Mouse (Mus musculus): ENCODE measurements around the gene Usmg5.

The Usmg5 gene

DNA sequence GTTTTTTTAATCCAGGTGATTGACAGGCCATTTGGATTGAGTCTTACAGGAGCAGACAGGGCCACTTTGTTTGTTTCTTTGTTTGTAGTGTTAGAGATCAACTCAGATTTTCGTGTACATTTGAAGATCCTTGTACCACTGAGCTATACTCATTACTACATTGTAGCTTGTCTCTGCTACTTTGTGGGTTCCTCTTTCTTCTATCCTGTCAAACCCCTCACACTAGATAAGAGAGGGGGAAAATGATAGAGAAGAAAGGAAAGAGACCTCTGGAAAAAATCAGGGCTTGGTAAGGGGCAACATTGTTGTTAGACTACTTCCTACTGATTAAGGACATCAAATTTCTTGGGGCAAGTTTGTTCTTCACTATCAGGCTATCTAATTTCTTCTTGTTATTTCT, 32.8 kb downstream of the Usmg5 start:
- DNase-seq (ENCODE audit: low spot score) = no peak

DNA sequence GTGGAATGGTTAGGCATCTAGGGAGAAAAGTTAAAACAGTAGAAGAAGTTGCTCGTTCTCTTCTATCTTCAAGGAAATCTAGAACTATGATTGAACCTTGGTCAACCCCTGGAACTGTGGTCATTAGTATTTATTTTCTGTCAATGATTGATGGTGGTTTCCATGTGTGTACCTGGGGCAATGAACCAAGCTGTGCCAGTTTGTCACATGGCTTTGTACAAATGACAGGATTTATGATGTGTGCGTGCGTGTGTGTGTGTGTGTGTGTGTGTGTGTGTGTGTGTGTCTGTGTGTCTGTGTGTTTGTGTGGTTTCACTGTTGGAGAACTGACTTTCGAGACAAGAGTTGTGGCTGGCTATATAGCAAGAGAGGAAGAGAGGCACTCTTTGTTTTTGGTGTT, 37.0 kb downstream of the Usmg5 start:
- no peak for DNase-seq (ENCODE audit: low spot score)

GRCm38 (mm10) chr19:47052927-47053326, 37.5 kb downstream of the Usmg5 start:
- DNase-seq (ENCODE audit: low spot score) = no peak

- peak; percentile 65 for DNase-seq (ENCODE audit: low spot score)
Observed at GRCm38 (mm10) chr19:47050271-47051032, 40.0 kb downstream of the Usmg5 start, which contains the start of gene Pcgf6. Gene Pcgf6, minus strand, starts transcription at chr19:47050906.

GRCm38 (mm10) chr19:47049840-47050239, 40.6 kb downstream of the Usmg5 start:
- no peak for DNase-seq (ENCODE audit: low spot score)

DNA sequence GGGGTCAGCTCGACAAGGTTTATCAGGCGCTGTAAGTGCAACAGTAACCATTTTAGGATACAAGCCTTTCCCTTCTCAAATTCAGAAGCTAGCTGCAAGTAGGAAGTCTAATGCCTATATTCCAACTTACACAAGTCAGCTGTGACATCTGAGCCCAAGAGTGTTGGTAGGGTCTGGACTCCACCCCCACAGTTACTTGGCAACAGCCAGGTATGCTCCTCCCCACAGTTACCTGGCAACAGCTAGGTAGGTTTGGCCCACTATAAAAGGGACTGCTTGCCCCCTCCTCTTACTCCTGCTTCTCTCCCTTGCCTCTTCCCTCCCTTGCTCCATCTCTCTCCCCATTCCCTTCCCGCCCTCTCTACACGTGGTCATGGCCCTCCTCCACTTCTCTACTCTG, 41.4 kb downstream of the Usmg5 start:
- no peak for DNase-seq (ENCODE audit: low spot score)

DNA sequence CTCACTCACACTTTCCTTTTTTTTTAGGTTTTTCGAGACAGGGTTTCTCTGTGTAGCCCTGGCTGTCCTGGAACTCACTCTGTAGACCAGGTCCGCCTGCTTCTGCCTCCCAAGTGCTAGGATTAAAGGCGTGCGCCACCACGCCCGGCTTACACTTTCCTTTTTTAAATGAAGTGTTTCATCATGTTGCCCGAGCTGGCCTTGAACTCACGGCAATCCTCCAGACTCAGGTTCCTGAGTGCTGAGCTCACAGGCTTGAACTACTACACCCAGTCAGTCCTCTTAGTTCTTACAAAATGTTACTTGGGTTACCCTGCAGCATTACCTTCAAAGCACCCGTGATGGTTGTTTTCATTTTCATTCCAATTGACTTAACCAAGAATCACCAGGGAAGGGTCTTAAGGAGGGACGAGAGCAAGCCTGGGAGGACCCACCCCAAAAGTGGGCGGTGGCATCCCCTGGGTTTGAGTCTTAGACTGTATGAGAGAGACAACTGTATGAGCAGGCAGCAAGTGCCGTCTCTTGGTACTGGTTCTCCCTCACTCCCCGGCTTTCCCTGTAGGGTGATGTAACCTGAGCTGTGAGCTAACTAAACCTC, 43.1 kb downstream of the Usmg5 start:
- no peak for DNase-seq (ENCODE audit: low spot score)

DNA sequence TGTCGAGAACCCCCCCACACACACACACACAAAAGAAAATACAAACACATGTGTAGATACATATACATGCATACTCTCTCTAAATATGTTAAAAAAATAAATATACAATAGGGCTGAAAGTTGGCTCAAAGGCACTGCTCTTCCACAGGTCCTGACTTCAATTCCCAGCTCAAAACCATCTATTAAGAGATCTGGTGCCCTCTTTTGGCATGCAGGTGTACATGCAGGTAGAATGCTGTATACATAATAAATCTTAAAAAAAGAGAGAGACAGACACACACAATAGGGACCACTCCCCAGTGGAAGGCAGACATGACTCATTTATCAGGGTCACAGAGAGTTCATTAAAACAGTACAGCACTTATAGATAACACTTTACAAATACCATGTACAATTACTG, 44.1 kb downstream of the Usmg5 start:
- no peak for DNase-seq (ENCODE audit: low spot score)

- peak; percentile 59 for DNase-seq (ENCODE audit: low spot score)
Observed at GRCm38 (mm10) chr19:47043608-47044007, 46.8 kb downstream of the Usmg5 start.

- DNase-seq (ENCODE audit: low spot score) = peak; percentile 41
Observed at GRCm38 (mm10) chr19:47040720-47041473, 49.5 kb downstream of the Usmg5 start.

DNA sequence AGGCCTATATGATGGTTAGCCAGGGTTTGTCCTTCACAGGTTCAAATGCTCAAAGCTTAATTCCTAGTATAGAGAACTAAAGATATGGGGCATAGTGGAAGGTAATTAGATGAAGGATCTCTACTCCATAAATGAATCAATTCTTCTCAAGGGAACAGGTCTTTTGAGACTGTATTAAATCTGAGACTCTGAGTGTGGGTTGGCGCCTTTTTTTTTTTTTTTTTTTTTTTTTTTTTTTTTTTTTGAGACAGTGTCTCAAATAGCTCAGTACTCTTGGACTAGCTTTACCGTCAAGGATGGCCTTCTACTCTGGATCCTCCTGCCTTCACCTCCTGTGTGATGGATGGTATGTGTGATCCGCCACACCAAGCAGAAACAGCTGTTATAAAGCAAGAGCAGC, 53.9 kb downstream of the Usmg5 start:
- no peak for DNase-seq (ENCODE audit: low spot score)

DNA sequence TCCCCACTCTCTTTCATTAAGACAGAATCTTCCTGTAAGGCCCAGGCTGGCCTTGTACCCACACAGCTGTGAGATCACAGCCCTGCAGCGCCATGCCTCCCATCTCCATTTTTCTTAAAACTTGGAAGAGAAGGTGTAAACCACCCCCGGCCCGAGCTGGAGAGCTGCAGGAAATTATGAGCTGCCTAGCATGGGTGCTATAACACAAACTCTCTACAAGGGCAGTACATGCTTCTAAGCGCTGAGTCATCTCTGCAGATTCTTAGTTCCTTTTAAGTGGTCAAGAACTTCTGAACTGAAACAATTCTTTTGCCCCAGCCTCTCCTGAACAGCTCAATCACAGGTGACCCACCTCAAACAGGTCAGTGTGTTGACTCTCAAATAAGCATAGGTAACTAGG, 55.5 kb downstream of the Usmg5 start:
- DNase-seq (ENCODE audit: low spot score) = no peak

Measured in adipocyte (in vitro differentiated cells).